Comparison of ENCODE assay signal across 28 mouse cellular contexts in the genomic region with DNA sequence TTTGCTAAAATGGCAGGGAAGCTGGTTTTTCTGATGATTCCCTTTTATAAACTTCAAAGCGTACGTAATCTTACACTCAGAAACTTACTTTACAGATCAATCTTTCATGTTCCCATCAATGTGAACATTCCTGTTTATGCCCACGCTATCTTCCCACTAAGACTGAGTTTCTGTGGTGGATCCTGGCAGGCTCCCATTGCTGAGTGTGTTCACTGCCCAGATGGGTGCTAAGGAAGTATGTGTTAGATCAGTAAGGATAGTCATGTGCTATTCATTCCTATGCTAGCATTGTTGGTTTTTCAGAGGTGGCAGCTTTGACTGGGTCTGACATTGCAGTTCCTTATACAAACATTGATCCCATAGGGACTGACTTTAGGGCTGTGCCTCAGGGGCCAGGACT. TPM values are rescaled to one million over a fixed set of nuclear protein-coding genes. Genes with fewer than 3 reads are reported as not detected.
DNase-seq lines count a peak whose midpoint lies in the region; TF ChIP-seq lines count a peak whose summit lies in the region.
"Had no signal": no experiment of that assay in that cellular context is flagged by ENCODE, and none has a peak within 500 bp of the region (broad histone marks: within the 10 kb centered on the region; RNA-seq: fewer than 3 reads in every experiment).

No protein-coding gene starts in this region.

- H3K4me1 ChIP-seq in lung, adult 2 months (ENCODE audit: control insufficient read depth, insufficient read depth, low read length) = no peaks in the 10 kb centered on the region
- H3K4me1 ChIP-seq: embryonic facial prominence, embryonic 13.5 days; forebrain, embryonic 15.5 days; heart, embryonic 13.5 days; hindbrain, embryonic 15.5 days; limb, embryonic 13.5 days; liver, embryonic 13.5 days; lung, embryonic 15.5 days; neural tube, embryonic 15.5 days had no signal

- TF ChIP-seq CTCF in lung, adult 2 months (IDR thresholded peaks at IDR 0.05; ENCODE audit: insufficient read depth, low read length) = no peak

- intact Hi-C loops in heart, postnatal 14 days (cut with DNase I) = no loop called here

- 93% methylated on average over 3 of the region's 3 CpGs for WGBS in lung, adult 2 months

- DNase-seq in frontal cortex, adult 2 months (ENCODE audit: extremely low spot score in 1 of 2, low spot score in 1 of 2) = peak; percentile 14 to 53
- DNase-seq in frontal cortex, postnatal 36 days (ENCODE audit: low spot score in 2 of 2) = peak; percentile 25 to 47
- DNase-seq in left cerebral cortex, adult 18-20 months (ENCODE audit: low spot score in 2 of 2) = peak; percentile 23 to 40
- peak; percentile 36 for DNase-seq in right cerebral cortex, postnatal 25 days
- no peak for DNase-seq in heart, postnatal 14 days
- DNase-seq in lung, adult 2 months = no peak
- DNase-seq in spleen, adult 12 weeks (ENCODE audit: low spot score) = no peak
- DNase-seq: adrenal gland, adult 8-10 months; cerebellum, postnatal 10 days; heart, postnatal 4 days; liver, embryonic 13.5 days; lung, postnatal 4 days; spleen, adult 18-20 months; thymus, adult 2 months had no signal

- TF ChIP-seq POLR2A in lung, adult 2 months (IDR thresholded peaks at IDR 0.05; ENCODE audit: borderline replicate concordance, extremely low read depth, low read depth, low read length) = no peak

- H3K4me3 ChIP-seq in lung, adult 2 months (replicated peaks; ENCODE audit: extremely low read depth, low read depth, low read length) = no peak overlapping the region
- H3K4me3 ChIP-seq: embryonic facial prominence, embryonic 13.5 days; forebrain, embryonic 15.5 days; heart, embryonic 13.5 days; hindbrain, embryonic 15.5 days; limb, embryonic 13.5 days; liver, embryonic 13.5 days; lung, embryonic 15.5 days; neural tube, embryonic 15.5 days had no signal

RNA-seq across cellular contexts. Expression of gene 1700012A03Rik, which starts 42.7 kb away (rescaled TPM):
- not detected in 2 replicates for polyA plus RNA-seq in frontal cortex, adult 2 months (2012; rRNA removed)
- not detected for total RNA-seq in left cerebral cortex, adult 18-20 months (2021)
- not detected for total RNA-seq in heart, postnatal 14 days (2021)
- not detected in 2 replicates for polyA plus RNA-seq in lung, adult 2 months (2012; rRNA removed)
- total RNA-seq: adrenal gland, adult 8-10 months; gastrocnemius, adult 8-10 months; heart, postnatal 4 days; layer of hippocampus, postnatal 10 days had no signal
- polyA plus RNA-seq: brain, embryonic 14.5 days; embryonic facial prominence, embryonic 13.5 days; forebrain, embryonic 15.5 days; heart, embryonic 13.5 days; hindbrain, embryonic 15.5 days; intestine, postnatal 0 days; kidney, embryonic 16.5 days; limb, embryonic 13.5 days; liver, embryonic 13.5 days; lung, embryonic 15.5 days; midbrain, embryonic 16.5 days; neural tube, embryonic 15.5 days; stomach, embryonic 14.5 days; thymus, adult 2 months had no signal

Comparison
In these comparisons a context has a peak if more than half of its experiments do, and no peak if none do; other contexts are left out.
1. DNase-seq: peak in frontal cortex, adult 2 months (2 of 2), frontal cortex, postnatal 36 days (2 of 2), left cerebral cortex, adult 18-20 months (2 of 2) and right cerebral cortex, postnatal 25 days (single experiment); none in heart, postnatal 14 days (0 of 2), lung, adult 2 months (single experiment) and spleen, adult 12 weeks (single experiment).